In genomic region chr19:6660157-6660556, GRCm38 (mm10) we compare ENCODE assay signal across 28 mouse cellular contexts.
A peak's percentile ranks its signal among the peaks of the same experiment; 100 is the strongest.
DNase-seq lines count a peak whose midpoint lies in the region; ATAC-seq and TF ChIP-seq lines count a peak whose summit lies in the region.
"Had no signal": no experiment of that assay in that cellular context is flagged by ENCODE, and none has a peak within 500 bp of the region (broad histone marks: within the 10 kb centered on the region; RNA-seq: fewer than 3 reads in every experiment).

No protein-coding gene starts in this region.

- no peaks in the 10 kb centered on the region for H3K9me3 ChIP-seq in G1E (replicated peaks)
- H3K9me3 ChIP-seq in liver, embryonic 11.5 days (ENCODE audit: control insufficient read depth, low read length), result no peaks in the 10 kb centered on the region
- H3K9me3 ChIP-seq in liver, postnatal 0 days (ENCODE audit: low read length), result no peaks in the 10 kb centered on the region
- no peaks in the 10 kb centered on the region for H3K9me3 ChIP-seq in midbrain, embryonic 13.5 days
- H3K9me3 ChIP-seq: embryonic facial prominence, embryonic 15.5 days; forebrain, embryonic 10.5 days; heart, embryonic 13.5 days; hindbrain, embryonic 12.5 days; lung, embryonic 15.5 days; midbrain, embryonic 12.5 days had no signal

- ATAC-seq in G1E (ENCODE audit: extremely low read depth, insufficient number of reproducible peaks, low FRiP score, poor library complexity, severe bottlenecking), result no peak
- ATAC-seq in liver, embryonic 11.5 days (replicated peaks; ENCODE audit: low FRiP score), result peak; percentile 95
- peak; percentile 74 for ATAC-seq in liver, postnatal 0 days
- ATAC-seq in midbrain, embryonic 13.5 days, result no peak
- ATAC-seq: forebrain, embryonic 16.5 days had no signal

- TF ChIP-seq CTCF in G1E (IDR thresholded peaks at IDR 0.05; ENCODE audit: low read depth, low read length), result no peak
- no peak for TF ChIP-seq CTCF in liver, postnatal 0 days (IDR thresholded peaks at IDR 0.05; ENCODE audit: low read depth)

- peak; percentile 57 for TF ChIP-seq EP300 in liver, postnatal 0 days (IDR thresholded peaks at IDR 0.05; ENCODE audit: low read depth)

- peak; percentile 9 for DNase-seq in G1E (ENCODE audit: low spot score)
- peak; percentile 52 for DNase-seq in c-Kit-positive CD71-positive TER-119-negative erythroid progenitor cells, embryonic 14.5 days (ENCODE audit: low read depth)
- DNase-seq in liver, embryonic 11.5 days (ENCODE audit: low spot score), result peak; percentile 39
- DNase-seq in liver, postnatal 0 days, result peak; percentile 38
- no peak for DNase-seq in lung, postnatal 14 days
- no peak for DNase-seq in retina, embryonic 14.5 days (ENCODE audit: low spot score)
- no peak for DNase-seq in adrenal gland, adult 8-10 months
- DNase-seq: adrenal gland, postnatal 36 days; cerebellum, adult 2 months; cerebellum, postnatal 36 days; gastrocnemius, postnatal 10 days; heart, adult 11 months; heart, postnatal 14 days; kidney, adult 18-20 months; kidney, postnatal 4 days; lung, postnatal 4 days; spleen, adult 18-20 months; thymus, adult 18-20 months; thymus, postnatal 4 days had no signal

- 39% methylated on average over 8 of the region's 8 CpGs for WGBS in liver, embryonic 11.5 days
- 49% methylated on average over 8 of the region's 8 CpGs for WGBS in liver, postnatal 0 days (ENCODE audit: insufficient replicate concordance)
- WGBS in midbrain, embryonic 13.5 days, result 95% methylated on average over 8 of the region's 8 CpGs

- H3K4me2 ChIP-seq in liver, embryonic 11.5 days, result peak overlapping the region; percentile 4; the same call in 1 of the 2 replicates
- 0 out of 2 replicates have a peak overlapping the region, but pooled peaks have one; percentile 13 for H3K4me2 ChIP-seq in liver, postnatal 0 days (ENCODE audit: low read depth, low read length)
- H3K4me2 ChIP-seq in midbrain, embryonic 13.5 days (replicated peaks), result no peak overlapping the region
- H3K4me2 ChIP-seq: embryonic facial prominence, embryonic 15.5 days; heart, embryonic 13.5 days; hindbrain, embryonic 12.5 days; lung, embryonic 15.5 days; midbrain, embryonic 12.5 days had no signal

- peaks cover 22% of the 10 kb centered on the region for H3K4me1 ChIP-seq in G1E (ENCODE audit: insufficient read depth, low read depth, low read length)
- peaks cover 25% of the 10 kb centered on the region for H3K4me1 ChIP-seq in liver, embryonic 11.5 days (replicated peaks; ENCODE audit: control insufficient read depth, insufficient read depth, low read length)
- H3K4me1 ChIP-seq in liver, postnatal 0 days (ENCODE audit: insufficient read depth), result peaks cover 12% of the 10 kb centered on the region; the same call in 1 of the 2 replicates
- peaks cover 15% of the 10 kb centered on the region for H3K4me1 ChIP-seq in midbrain, embryonic 13.5 days (replicated peaks)
- H3K4me1 ChIP-seq: lung, embryonic 15.5 days; midbrain, embryonic 12.5 days had no signal

- no peak overlapping the region for H3K9ac ChIP-seq in liver, embryonic 11.5 days (ENCODE audit: low read depth, low read length)
- no peak overlapping the region for H3K9ac ChIP-seq in liver, postnatal 0 days (replicated peaks)
- H3K9ac ChIP-seq in midbrain, embryonic 13.5 days (replicated peaks), result no peak overlapping the region
- H3K9ac ChIP-seq: embryonic facial prominence, embryonic 15.5 days; heart, embryonic 13.5 days; hindbrain, embryonic 12.5 days; lung, embryonic 15.5 days; midbrain, embryonic 12.5 days had no signal

- H3K27ac ChIP-seq in liver, embryonic 11.5 days (ENCODE audit: low read depth, low read length), result peak overlapping the region; percentile 61
- H3K27ac ChIP-seq in liver, postnatal 0 days (ENCODE audit: low read depth), result no peak overlapping the region
- no peak overlapping the region for H3K27ac ChIP-seq in midbrain, embryonic 13.5 days
- H3K27ac ChIP-seq: embryonic facial prominence, embryonic 15.5 days; forebrain, embryonic 10.5 days; heart, embryonic 13.5 days; hindbrain, embryonic 12.5 days; lung, embryonic 15.5 days; midbrain, embryonic 12.5 days had no signal

- H3K36me3 ChIP-seq in G1E (replicated peaks), result no peaks in the 10 kb centered on the region
- H3K36me3 ChIP-seq in liver, embryonic 11.5 days (ENCODE audit: control insufficient read depth, insufficient read depth, low read length), result no peaks in the 10 kb centered on the region
- no peaks in the 10 kb centered on the region for H3K36me3 ChIP-seq in liver, postnatal 0 days (replicated peaks; ENCODE audit: insufficient read depth, low read length)
- H3K36me3 ChIP-seq in midbrain, embryonic 13.5 days, result no peaks in the 10 kb centered on the region
- H3K36me3 ChIP-seq: embryonic facial prominence, embryonic 15.5 days; forebrain, embryonic 10.5 days; heart, embryonic 13.5 days; hindbrain, embryonic 12.5 days; lung, embryonic 15.5 days; midbrain, embryonic 12.5 days had no signal

- H3K4me3 ChIP-seq in G1E (ENCODE audit: low read depth, low read length), result no peak overlapping the region; the same call in 1 of the 2 replicates
- H3K4me3 ChIP-seq in liver, embryonic 11.5 days (ENCODE audit: low read depth, low read length), result no peak overlapping the region
- no peak overlapping the region for H3K4me3 ChIP-seq in liver, postnatal 0 days (ENCODE audit: low read depth, low read length)
- no peak overlapping the region for H3K4me3 ChIP-seq in midbrain, embryonic 13.5 days (replicated peaks)
- H3K4me3 ChIP-seq: embryonic facial prominence, embryonic 15.5 days; forebrain, embryonic 10.5 days; heart, embryonic 13.5 days; hindbrain, embryonic 12.5 days; lung, embryonic 15.5 days; midbrain, embryonic 12.5 days had no signal

- H3K27me3 ChIP-seq in G1E (ENCODE audit: insufficient read depth, low read length), result peaks cover 10% of the 10 kb centered on the region; the same call in 1 of the 2 replicates
- peaks cover 5% of the 10 kb centered on the region; the same call in 1 of the 2 replicates for H3K27me3 ChIP-seq in liver, embryonic 11.5 days (replicated peaks; ENCODE audit: control insufficient read depth, insufficient read depth, low read length)
- no peaks in the 10 kb centered on the region for H3K27me3 ChIP-seq in liver, postnatal 0 days (ENCODE audit: insufficient read depth, low read length)
- H3K27me3 ChIP-seq in midbrain, embryonic 13.5 days, result peaks cover 10% of the 10 kb centered on the region; the same call in 1 of the 2 replicates
- H3K27me3 ChIP-seq: CH12.LX; hindbrain, embryonic 12.5 days; lung, embryonic 15.5 days had no signal

Comparison
In these comparisons a context has a peak if more than half of its experiments do, and no peak if none do; other contexts are left out.
1. ATAC-seq: peak in liver, embryonic 11.5 days (single experiment) and liver, postnatal 0 days (single experiment); none in G1E (single experiment) and midbrain, embryonic 13.5 days (single experiment).
2. DNase-seq: peak in G1E (single experiment), c-Kit-positive CD71-positive TER-119-negative erythroid progenitor cells, embryonic 14.5 days (single experiment), liver, embryonic 11.5 days (single experiment) and liver, postnatal 0 days (single experiment); none in lung, postnatal 14 days (single experiment), retina, embryonic 14.5 days (single experiment) and adrenal gland, adult 8-10 months (single experiment).